Comparison of ENCODE assay signal across 9 mouse cellular contexts in the genomic region with DNA sequence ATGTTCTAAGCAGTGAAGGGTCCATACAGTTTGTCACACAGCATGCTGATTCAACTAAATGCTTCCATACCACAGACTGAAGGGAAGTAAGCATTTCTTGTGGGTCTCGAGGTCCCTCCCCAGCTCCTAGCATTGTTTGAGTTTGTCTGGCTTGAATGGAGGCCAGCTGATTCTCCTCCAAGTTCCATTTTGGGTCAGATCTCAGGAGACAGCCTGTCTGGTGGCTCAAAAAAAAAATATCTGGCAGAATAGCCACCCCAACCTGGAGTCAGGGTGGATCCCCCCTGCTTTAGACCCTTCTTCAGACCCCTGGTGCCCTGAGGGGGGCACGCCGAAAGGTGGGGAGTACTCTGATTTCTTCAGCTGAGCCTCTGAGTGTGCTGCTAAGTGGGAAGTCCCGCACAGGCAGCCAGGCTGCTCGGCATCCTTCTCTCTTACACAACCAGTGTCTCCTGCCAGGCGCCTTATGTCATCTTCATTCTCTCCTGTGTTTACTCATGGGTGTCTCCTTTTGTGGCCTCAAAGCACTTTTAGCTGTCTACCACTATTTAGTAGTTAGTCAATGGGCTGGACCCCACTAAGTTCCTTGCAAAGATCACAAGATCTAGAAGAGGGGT. TPM values are rescaled to one million over a fixed set of nuclear protein-coding genes. Genes with fewer than 3 reads are reported as not detected.
A peak's percentile ranks its signal among the peaks of the same experiment; 100 is the strongest.
DNase-seq lines count a peak whose midpoint lies in the region; ATAC-seq and TF ChIP-seq lines count a peak whose summit lies in the region.
"Had no signal": no experiment of that assay in that cellular context is flagged by ENCODE, and none has a peak within 500 bp of the region (broad histone marks: within the 10 kb centered on the region; RNA-seq: fewer than 3 reads in every experiment).

No protein-coding gene starts in this region.

- WGBS in liver, postnatal 0 days (ENCODE audit: insufficient replicate concordance), result 42% methylated on average over 6 of the region's 6 CpGs
- WGBS in forebrain, embryonic 12.5 days, result 79% methylated on average over 6 of the region's 6 CpGs

- H3K4me2 ChIP-seq in liver, postnatal 0 days (ENCODE audit: low read depth, low read length), result no peak overlapping the region
- no peak overlapping the region for H3K4me2 ChIP-seq in forebrain, embryonic 12.5 days
- H3K4me2 ChIP-seq: liver, embryonic 15.5 days had no signal

- peaks cover 3% of the 10 kb centered on the region for H3K4me1 ChIP-seq in liver, postnatal 0 days (ENCODE audit: insufficient read depth)
- no peaks in the 10 kb centered on the region for H3K4me1 ChIP-seq in forebrain, embryonic 12.5 days
- H3K4me1 ChIP-seq: liver, embryonic 15.5 days had no signal

- no peaks in the 10 kb centered on the region for H3K27me3 ChIP-seq in liver, postnatal 0 days (ENCODE audit: insufficient read depth, low read length)
- no peaks in the 10 kb centered on the region for H3K27me3 ChIP-seq in forebrain, embryonic 12.5 days
- H3K27me3 ChIP-seq: liver, embryonic 15.5 days had no signal

- H3K4me3 ChIP-seq in liver, postnatal 0 days (ENCODE audit: low read depth, low read length), result no peak overlapping the region
- no peak overlapping the region for H3K4me3 ChIP-seq in forebrain, embryonic 12.5 days (replicated peaks)
- H3K4me3 ChIP-seq: liver, embryonic 15.5 days had no signal

- H3K27ac ChIP-seq in liver, postnatal 0 days (ENCODE audit: low read depth), result 0 out of 2 replicates have a peak overlapping the region, but pooled peaks have one; percentile 17
- H3K27ac ChIP-seq in forebrain, embryonic 12.5 days, result no peak overlapping the region
- H3K27ac ChIP-seq: liver, embryonic 15.5 days had no signal

- peak; percentile 47 for DNase-seq in adrenal gland, postnatal 14 days
- no peak for DNase-seq in adrenal gland, postnatal 4 days (ENCODE audit: low spot score in 2 of 2)
- peak; percentile 81 for DNase-seq in Muller cell, postnatal 12 days (ENCODE audit: inconsistent ontology term)
- DNase-seq in gastrocnemius, postnatal 14 days, result peak; percentile 61
- no peak for DNase-seq in liver, postnatal 0 days
- no peak for DNase-seq in thymus, postnatal 25 days
- DNase-seq in urinary bladder, adult 2 months (ENCODE audit: low spot score), result no peak

- TF ChIP-seq EP300 in liver, postnatal 0 days (IDR thresholded peaks at IDR 0.05; ENCODE audit: low read depth), result no peak

- intact Hi-C loops in gastrocnemius, postnatal 14 days (cut with DNase I; ENCODE audit: low total_unique reads), result no loop called here

- H3K9ac ChIP-seq in liver, postnatal 0 days (replicated peaks), result no peak overlapping the region
- no peak overlapping the region for H3K9ac ChIP-seq in forebrain, embryonic 12.5 days
- H3K9ac ChIP-seq: liver, embryonic 15.5 days had no signal

- H3K9me3 ChIP-seq in liver, postnatal 0 days (ENCODE audit: low read length), result no peaks in the 10 kb centered on the region
- H3K9me3 ChIP-seq in forebrain, embryonic 12.5 days, result no peaks in the 10 kb centered on the region
- H3K9me3 ChIP-seq: liver, embryonic 15.5 days had no signal

- ATAC-seq in liver, postnatal 0 days, result no peak
- no peak for ATAC-seq in forebrain, embryonic 12.5 days (ENCODE audit: low FRiP score)

- H3K36me3 ChIP-seq in liver, postnatal 0 days (replicated peaks; ENCODE audit: insufficient read depth, low read length), result no peaks in the 10 kb centered on the region
- no peaks in the 10 kb centered on the region for H3K36me3 ChIP-seq in forebrain, embryonic 12.5 days (replicated peaks)
- H3K36me3 ChIP-seq: liver, embryonic 15.5 days had no signal

- TF ChIP-seq CTCF in liver, postnatal 0 days (IDR thresholded peaks at IDR 0.05; ENCODE audit: low read depth), result no peak

RNA-seq across cellular contexts. Expression of gene Cd180, which starts 35.0 kb away (rescaled TPM):
- 0.93 and 6.8 TPM in 2 replicates for total RNA-seq in adrenal gland, postnatal 14 days (2021)
- 1 to 10 TPM; 1.8 to 1.9 TPM for total RNA-seq in adrenal gland, postnatal 4 days (2021)
- total RNA-seq in gastrocnemius, postnatal 14 days (2021), result under 1 TPM; 0.20 to 0.45 TPM
- 1.1 and 1.6 TPM in 2 replicates for polyA plus RNA-seq in liver, postnatal 0 days (2015; fragmentation: Nextera tagmentation; extraction: Ambion mirVana)
- 0.50 and 0.55 TPM in 2 replicates for polyA plus RNA-seq in forebrain, embryonic 12.5 days (2016; fragmentation: Nextera tagmentation; extraction: Ambion mirVana)
- polyA plus RNA-seq in urinary bladder, adult 2 months (2012; rRNA removed), result 1.6 and 3.3 TPM in 2 replicates

Comparison
In these comparisons a context has a peak if more than half of its experiments do, and no peak if none do; other contexts are left out.
1. DNase-seq: peak in adrenal gland, postnatal 14 days (single experiment), Muller cell, postnatal 12 days (single experiment) and gastrocnemius, postnatal 14 days (single experiment); none in adrenal gland, postnatal 4 days (0 of 2), liver, postnatal 0 days (single experiment), thymus, postnatal 25 days (single experiment) and urinary bladder, adult 2 months (single experiment).